22 mouse cellular contexts compared by ENCODE assay signal in the genomic region with DNA sequence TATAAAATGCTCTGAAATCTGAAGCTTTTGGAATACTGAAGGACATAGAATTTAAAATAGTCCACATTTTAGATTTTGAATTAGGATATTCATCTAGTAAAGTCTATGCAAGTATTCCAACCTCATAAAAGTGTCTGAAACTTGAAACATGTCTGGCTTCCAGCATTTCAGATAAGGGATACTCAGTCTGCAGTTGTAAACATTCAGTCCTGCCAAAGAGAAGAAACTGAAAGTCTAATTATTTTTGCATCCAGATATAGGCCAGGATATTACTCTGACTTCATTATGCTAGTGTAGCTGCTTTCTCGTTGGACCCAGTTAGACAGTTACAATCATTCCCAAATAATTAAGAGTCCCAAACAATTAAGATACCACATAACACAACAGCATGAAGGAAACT.
"Had no signal": no experiment of that assay in that cellular context is flagged by ENCODE, and none has a peak within 500 bp of the region (broad histone marks: within the 10 kb centered on the region; RNA-seq: fewer than 3 reads in every experiment).

No protein-coding gene starts in this region.

- ATAC-seq: hindbrain, postnatal 0 days; intestine, embryonic 16.5 days; liver, embryonic 12.5 days; midbrain, embryonic 13.5 days; midbrain, embryonic 16.5 days had no signal

- H3K4me2 ChIP-seq: limb, embryonic 13.5 days; liver, embryonic 12.5 days; liver, embryonic 15.5 days; midbrain, embryonic 13.5 days; neural tube, embryonic 13.5 days had no signal

- H3K36me3 ChIP-seq: limb, embryonic 13.5 days; liver, embryonic 12.5 days; liver, embryonic 15.5 days; midbrain, embryonic 10.5 days; midbrain, embryonic 13.5 days; neural tube, embryonic 13.5 days had no signal

- DNase-seq: kidney, adult 18-20 months; kidney, postnatal 10 days; layer of hippocampus, adult 9-11 months; left cerebral cortex, postnatal 4 days; lung, adult 18-20 months; retina, postnatal 1 day; thymus, adult 2 months; thymus, postnatal 14 days; thymus, postnatal 4 days had no signal

- H3K27ac ChIP-seq: hindbrain, postnatal 0 days; layer of hippocampus, adult 2 months; limb, embryonic 13.5 days; liver, embryonic 12.5 days; liver, embryonic 15.5 days; midbrain, embryonic 10.5 days; midbrain, embryonic 13.5 days; neural tube, embryonic 13.5 days; stomach, postnatal 0 days had no signal

- H3K27me3 ChIP-seq: limb, embryonic 13.5 days; liver, embryonic 12.5 days; liver, embryonic 15.5 days; megakaryocyte, embryonic 14.5 days; midbrain, embryonic 13.5 days; neural tube, embryonic 13.5 days had no signal

- H3K4me3 ChIP-seq: layer of hippocampus, adult 2 months; limb, embryonic 13.5 days; liver, embryonic 12.5 days; liver, embryonic 15.5 days; megakaryocyte, embryonic 14.5 days; midbrain, embryonic 10.5 days; midbrain, embryonic 13.5 days; myocyte; neural tube, embryonic 13.5 days had no signal

- H3K9me3 ChIP-seq: limb, embryonic 13.5 days; liver, embryonic 12.5 days; liver, embryonic 15.5 days; megakaryocyte, embryonic 14.5 days; midbrain, embryonic 10.5 days; midbrain, embryonic 13.5 days; neural tube, embryonic 13.5 days had no signal

- H3K4me1 ChIP-seq: liver, embryonic 12.5 days; liver, embryonic 15.5 days; megakaryocyte, embryonic 14.5 days; midbrain, embryonic 13.5 days; neural tube, embryonic 13.5 days had no signal

- H3K9ac ChIP-seq: limb, embryonic 13.5 days; liver, embryonic 12.5 days; liver, embryonic 15.5 days; midbrain, embryonic 13.5 days; neural tube, embryonic 13.5 days had no signal
